Comparison of ENCODE assay signal across 25 mouse cellular contexts in the genomic region with DNA sequence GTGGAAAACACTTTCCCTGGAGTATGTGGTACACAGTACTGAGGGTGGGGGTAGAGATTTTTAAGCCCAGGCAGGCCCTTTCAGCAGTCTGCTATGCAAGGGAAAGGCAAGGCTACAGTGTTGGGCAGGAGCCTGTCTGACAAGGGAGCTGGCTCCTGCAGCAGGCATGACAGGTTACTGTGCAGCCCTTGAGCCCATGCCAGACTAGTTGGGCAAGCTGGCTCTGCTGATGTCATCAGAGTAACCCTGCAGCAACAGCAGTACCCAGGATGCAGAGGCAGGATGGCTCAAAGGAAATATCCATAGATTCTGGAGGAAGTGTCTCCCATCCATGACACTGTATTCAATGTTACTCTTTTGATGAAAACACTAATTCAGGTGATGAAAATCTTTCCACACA. TPM values are rescaled to one million over a fixed set of nuclear protein-coding genes. Genes with fewer than 3 reads are reported as not detected.
DNase-seq lines count a peak whose midpoint lies in the region; ATAC-seq and TF ChIP-seq lines count a peak whose summit lies in the region.
"Had no signal": no experiment of that assay in that cellular context is flagged by ENCODE, and none has a peak within 500 bp of the region (broad histone marks: within the 10 kb centered on the region; RNA-seq: fewer than 3 reads in every experiment).

No protein-coding gene starts in this region.

- H3K27ac ChIP-seq in midbrain, embryonic 11.5 days (ENCODE audit: low read depth, low read length) = no peak overlapping the region
- no peak overlapping the region for H3K27ac ChIP-seq in midbrain, postnatal 0 days (ENCODE audit: low read depth, low read length)
- H3K27ac ChIP-seq in layer of hippocampus, adult 2 months = no peak overlapping the region
- H3K27ac ChIP-seq: embryonic facial prominence, embryonic 13.5 days; forebrain, embryonic 12.5 days; gastrocnemius, adult 2 months; hindbrain, postnatal 0 days; liver, embryonic 12.5 days had no signal

- H3K4me2 ChIP-seq in midbrain, embryonic 11.5 days = no peak overlapping the region
- H3K4me2 ChIP-seq in midbrain, postnatal 0 days (ENCODE audit: low read depth, low read length, poor library complexity, severe bottlenecking) = no peak overlapping the region
- H3K4me2 ChIP-seq: embryonic facial prominence, embryonic 13.5 days; forebrain, embryonic 12.5 days; heart, embryonic 12.5 days; liver, embryonic 12.5 days had no signal

- no peak for TF ChIP-seq CTCF in midbrain, postnatal 0 days (IDR thresholded peaks at IDR 0.05)
- TF ChIP-seq CTCF in layer of hippocampus, adult 2 months (conservative IDR thresholded peaks at IDR 0.05) = no peak

- ATAC-seq in cerebellum, adult (ENCODE audit: insufficient number of reproducible peaks, low FRiP score, low TSS enrichment) = no peak
- no peak for ATAC-seq in midbrain, embryonic 11.5 days (ENCODE audit: low FRiP score)
- ATAC-seq in midbrain, postnatal 0 days (ENCODE audit: low FRiP score) = no peak
- ATAC-seq: hindbrain, postnatal 0 days; intestine, postnatal 0 days; liver, embryonic 12.5 days had no signal

- H3K4me3 ChIP-seq in midbrain, embryonic 11.5 days (ENCODE audit: low read depth, low read length) = no peak overlapping the region
- H3K4me3 ChIP-seq in midbrain, postnatal 0 days (ENCODE audit: low read depth, low read length) = no peak overlapping the region
- H3K4me3 ChIP-seq in layer of hippocampus, adult 2 months = no peak overlapping the region
- H3K4me3 ChIP-seq: embryonic facial prominence, embryonic 13.5 days; erythroblast, embryonic 14.5 days; forebrain, embryonic 12.5 days; gastrocnemius, adult 2 months; heart, embryonic 12.5 days; liver, embryonic 12.5 days had no signal

- H3K9me3 ChIP-seq in midbrain, embryonic 11.5 days (ENCODE audit: control insufficient read depth, low read length) = no peaks in the 10 kb centered on the region; the same call in 1 of the 2 replicates
- H3K9me3 ChIP-seq in midbrain, postnatal 0 days (ENCODE audit: low read length) = no peaks in the 10 kb centered on the region
- H3K9me3 ChIP-seq: embryonic facial prominence, embryonic 13.5 days; forebrain, embryonic 12.5 days; heart, embryonic 12.5 days; liver, embryonic 12.5 days had no signal

- H3K9ac ChIP-seq in midbrain, embryonic 11.5 days (ENCODE audit: low read length) = no peak overlapping the region
- no peak overlapping the region for H3K9ac ChIP-seq in midbrain, postnatal 0 days (replicated peaks; ENCODE audit: low read length, poor library complexity, severe bottlenecking)
- H3K9ac ChIP-seq: embryonic facial prominence, embryonic 13.5 days; forebrain, embryonic 12.5 days; heart, embryonic 12.5 days; liver, embryonic 12.5 days had no signal

- H3K27me3 ChIP-seq in midbrain, embryonic 11.5 days (ENCODE audit: control insufficient read depth, insufficient read depth, low read length) = no peaks in the 10 kb centered on the region
- no peaks in the 10 kb centered on the region for H3K27me3 ChIP-seq in midbrain, postnatal 0 days (ENCODE audit: insufficient read depth, low read length)
- H3K27me3 ChIP-seq: embryonic facial prominence, embryonic 13.5 days; heart, embryonic 12.5 days had no signal

- no peaks in the 10 kb centered on the region for H3K4me1 ChIP-seq in midbrain, embryonic 11.5 days (ENCODE audit: control insufficient read depth, insufficient read depth, low read length)
- no peaks in the 10 kb centered on the region for H3K4me1 ChIP-seq in midbrain, postnatal 0 days (ENCODE audit: insufficient read depth, low read length)
- H3K4me1 ChIP-seq: embryonic facial prominence, embryonic 13.5 days; forebrain, embryonic 12.5 days; heart, embryonic 12.5 days; liver, embryonic 12.5 days had no signal

- peak; percentile 17 to 54 for DNase-seq in cerebellum, postnatal 14 days
- peak; percentile 78 for DNase-seq in midbrain, embryonic 11.5 days (ENCODE audit: low spot score, missing footprints)
- DNase-seq in midbrain, postnatal 0 days (ENCODE audit: low spot score) = no peak
- DNase-seq in adrenal gland, adult 2 months = peak; percentile 92
- peak; percentile 81 to 91 for DNase-seq in adrenal gland, postnatal 36 days
- DNase-seq in layer of hippocampus, adult 2 months (ENCODE audit: low spot score in 2 of 2) = no peak
- DNase-seq: cerebellum, postnatal 36 days; embryo, embryonic 11 days; gastrocnemius, adult 2 months; heart, postnatal 10 days; kidney, postnatal 25 days; layer of hippocampus, postnatal 36 days; lung, adult 18-20 months; thymus, adult 2 months; thymus, postnatal 4 days had no signal

- H3K36me3 ChIP-seq in midbrain, embryonic 11.5 days (ENCODE audit: control insufficient read depth, insufficient read depth, low read length) = no peaks in the 10 kb centered on the region
- no peaks in the 10 kb centered on the region for H3K36me3 ChIP-seq in midbrain, postnatal 0 days (ENCODE audit: insufficient read depth, low read length)
- H3K36me3 ChIP-seq: embryonic facial prominence, embryonic 13.5 days; forebrain, embryonic 12.5 days; heart, embryonic 12.5 days; liver, embryonic 12.5 days had no signal

RNA-seq across cellular contexts. Expression of gene Slc25a39, which starts 11.1 kb away (rescaled TPM):
- polyA plus RNA-seq in midbrain, embryonic 11.5 days (2014; fragmentation: Nextera tagmentation; extraction: Ambion mirVana) = 167 and 193 TPM in 2 replicates
- total RNA-seq in midbrain, postnatal 0 days (2014; rRNA removed) = 139 and 176 TPM in 2 replicates
- 132 and 148 TPM in 2 replicates for polyA plus RNA-seq in midbrain, postnatal 0 days (2015; fragmentation: Nextera tagmentation; extraction: Ambion mirVana)
- total RNA-seq in adrenal gland, adult 2 months (2021) = 100 to 1,000 TPM; 504 to 683 TPM
- 1,025 and 1,107 TPM in 2 replicates for polyA plus RNA-seq in adrenal gland, adult 2 months (2012; rRNA removed)
- total RNA-seq in adrenal gland, postnatal 36 days (2021) = 100 to 1,000 TPM; 453 to 470 TPM
- 10 to 100 TPM; 62.5 to 62.6 TPM for total RNA-seq in layer of hippocampus, adult 2 months (2021)

RNA-seq across cellular contexts. Expression of gene Grn, which starts 11.2 kb away (rescaled TPM):
- 36.8 and 39.3 TPM in 2 replicates for polyA plus RNA-seq in midbrain, embryonic 11.5 days (2014; fragmentation: Nextera tagmentation; extraction: Ambion mirVana)
- total RNA-seq in midbrain, postnatal 0 days (2014; rRNA removed) = 74.2 and 78.0 TPM in 2 replicates
- polyA plus RNA-seq in midbrain, postnatal 0 days (2015; fragmentation: Nextera tagmentation; extraction: Ambion mirVana) = 90.4 and 91.7 TPM in 2 replicates
- 100 to 1,000 TPM; 165 to 211 TPM for total RNA-seq in adrenal gland, adult 2 months (2021)
- 251 and 310 TPM in 2 replicates for polyA plus RNA-seq in adrenal gland, adult 2 months (2012; rRNA removed)
- total RNA-seq in adrenal gland, postnatal 36 days (2021) = 100 to 1,000 TPM; 181 to 214 TPM
- 10 to 100 TPM; 60.6 to 66.4 TPM for total RNA-seq in layer of hippocampus, adult 2 months (2021)

RNA-seq across cellular contexts. Expression of gene Rundc3a, which starts 25.7 kb away (rescaled TPM):
- polyA plus RNA-seq in midbrain, embryonic 11.5 days (2014; fragmentation: Nextera tagmentation; extraction: Ambion mirVana) = 42.0 and 43.0 TPM in 2 replicates
- total RNA-seq in midbrain, postnatal 0 days (2014; rRNA removed) = 379 and 397 TPM in 2 replicates
- polyA plus RNA-seq in midbrain, postnatal 0 days (2015; fragmentation: Nextera tagmentation; extraction: Ambion mirVana) = 127 and 133 TPM in 2 replicates
- total RNA-seq in adrenal gland, adult 2 months (2021) = 10 to 100 TPM; 36.8 to 51.7 TPM
- 46.3 and 77.5 TPM in 2 replicates for polyA plus RNA-seq in adrenal gland, adult 2 months (2012; rRNA removed)
- total RNA-seq in adrenal gland, postnatal 36 days (2021) = 10 to 100 TPM; 29.1 to 29.6 TPM
- total RNA-seq in layer of hippocampus, adult 2 months (2021) = 100 to 1,000 TPM; 482 to 488 TPM
- total RNA-seq: gastrocnemius, adult 2 months; monocyte, adult 5-6 weeks had no signal

RNA-seq across cellular contexts. Expression of gene Fam171a2, which starts 28.6 kb away (rescaled TPM):
- 7.2 and 10.6 TPM in 2 replicates for polyA plus RNA-seq in midbrain, embryonic 11.5 days (2014; fragmentation: Nextera tagmentation; extraction: Ambion mirVana)
- total RNA-seq in midbrain, postnatal 0 days (2014; rRNA removed) = 584 and 605 TPM in 2 replicates
- polyA plus RNA-seq in midbrain, postnatal 0 days (2015; fragmentation: Nextera tagmentation; extraction: Ambion mirVana) = 22.5 and 25.4 TPM in 2 replicates
- total RNA-seq in adrenal gland, adult 2 months (2021) = 1 to 10 TPM; 2.8 to 8.3 TPM
- 18.1 and 22.9 TPM in 2 replicates for polyA plus RNA-seq in adrenal gland, adult 2 months (2012; rRNA removed)
- 1 to 10 TPM; 5.8 to 6.1 TPM for total RNA-seq in adrenal gland, postnatal 36 days (2021)
- 100 to 1,000 TPM in 1 of 2 experiments, 10 to 100 TPM in 1; 92.5 to 102 TPM for total RNA-seq in layer of hippocampus, adult 2 months (2021)
- total RNA-seq: monocyte, adult 5-6 weeks; neutrophil, adult 5-6 weeks had no signal

RNA-seq across cellular contexts. Expression of gene Itga2b, which starts 51.0 kb away (rescaled TPM):
- 4.5 and 5.2 TPM in 2 replicates for polyA plus RNA-seq in midbrain, embryonic 11.5 days (2014; fragmentation: Nextera tagmentation; extraction: Ambion mirVana)
- total RNA-seq in midbrain, postnatal 0 days (2014; rRNA removed) = 2.6 and 4.7 TPM in 2 replicates
- 15.4 and 15.5 TPM in 2 replicates for polyA plus RNA-seq in midbrain, postnatal 0 days (2015; fragmentation: Nextera tagmentation; extraction: Ambion mirVana)
- 1 to 10 TPM; 2.5 to 4.1 TPM for total RNA-seq in adrenal gland, adult 2 months (2021)
- 6.6 TPM in 2 replicates for polyA plus RNA-seq in adrenal gland, adult 2 months (2012; rRNA removed)
- total RNA-seq in adrenal gland, postnatal 36 days (2021) = 1 to 10 TPM; 3.0 to 4.6 TPM
- total RNA-seq in layer of hippocampus, adult 2 months (2021) = 1 to 10 TPM; 2.3 to 3.5 TPM

Comparison
In these comparisons a context has a peak if more than half of its experiments do, and no peak if none do; other contexts are left out.
1. DNase-seq: peak in cerebellum, postnatal 14 days (2 of 2), midbrain, embryonic 11.5 days (single experiment), adrenal gland, adult 2 months (single experiment) and adrenal gland, postnatal 36 days (2 of 2); none in midbrain, postnatal 0 days (single experiment) and layer of hippocampus, adult 2 months (0 of 2).